Mouse (Mus musculus) spleen, postnatal 36 days (tissue): ENCODE data around the gene Eprs.

Experiments used
- DNase-seq, 2 experiments: peaks; one replicate each; pipeline ENCODE4 v3.0.0; 2022; ENCODE audit warnings: low spot score in 2 of 2, mixed read lengths in 1 of 2

Gene Eprs

GRCm38 (mm10) chr1:185358211-185358610 lies 4.6 kb upstream of the Eprs start:
- no peak for DNase-seq

GRCm38 (mm10) chr1:185363526-185364182 lies 810 bp downstream of the Eprs start:
- peak in 1 of 2 experiments; percentile 8 for DNase-seq

- DNase-seq: no peak
Measured at GRCm38 (mm10) chr1:185364183-185364540, 1.3 kb downstream of the Eprs start.

GRCm38 (mm10) chr1:185367383-185367782 lies 4.5 kb downstream of the Eprs start:
- no peak for DNase-seq

GRCm38 (mm10) chr1:185369979-185370378 lies 7.1 kb downstream of the Eprs start:
- no peak for DNase-seq

- no peak for DNase-seq
Measured at GRCm38 (mm10) chr1:185376390-185376789, 13.5 kb downstream of the Eprs start.

GRCm38 (mm10) chr1:185377429-185377828 lies 14.6 kb downstream of the Eprs start:
- DNase-seq: no peak

GRCm38 (mm10) chr1:185401615-185402014 lies 38.8 kb downstream of the Eprs start:
- no peak for DNase-seq

GRCm38 (mm10) chr1:185404021-185404420 lies 41.2 kb downstream of the Eprs start:
- DNase-seq: no peak

GRCm38 (mm10) chr1:185405921-185406320 lies 43.1 kb downstream of the Eprs start:
- no peak for DNase-seq

- DNase-seq: no peak
Measured at GRCm38 (mm10) chr1:185409831-185410230, 47.0 kb downstream of the Eprs start.

- no peak for DNase-seq
Measured at GRCm38 (mm10) chr1:185418011-185418410, 55.2 kb downstream of the Eprs start.

- DNase-seq: no peak
Measured at GRCm38 (mm10) chr1:185419805-185420204, 57.0 kb downstream of the Eprs start.

- no peak for DNase-seq
Measured at GRCm38 (mm10) chr1:185420776-185421175, 57.9 kb downstream of the Eprs start.

- DNase-seq: no peak
Measured at GRCm38 (mm10) chr1:185426583-185426982, 63.7 kb downstream of the Eprs start.

- no peak for DNase-seq
Measured at GRCm38 (mm10) chr1:185430488-185430887, 67.6 kb downstream of the Eprs start.

- DNase-seq: no peak
Measured at GRCm38 (mm10) chr1:185431245-185431997, 68.6 kb downstream of the Eprs start.

- no peak for DNase-seq
Measured at GRCm38 (mm10) chr1:185431998-185432317, 69.1 kb downstream of the Eprs start.

GRCm38 (mm10) chr1:185433112-185433511 lies 70.3 kb downstream of the Eprs start:
- DNase-seq: no peak

GRCm38 (mm10) chr1:185438841-185439580 lies 76.2 kb downstream of the Eprs start:
- no peak for DNase-seq

- DNase-seq: no peak
Measured at GRCm38 (mm10) chr1:185441703-185442472, 79.0 kb downstream of the Eprs start.

- DNase-seq: no peak
Measured at GRCm38 (mm10) chr1:185448936-185449335, 86.1 kb downstream of the Eprs start.
